Mouse (Mus musculus): ENCODE measurements at regions not wholly inside any gene's neighbourhood (a gene's known extent, or its start where the extent isn't known, plus 50 kb on each side); places are given as distances from the start of the nearest gene placed in this dataset.

DNA sequence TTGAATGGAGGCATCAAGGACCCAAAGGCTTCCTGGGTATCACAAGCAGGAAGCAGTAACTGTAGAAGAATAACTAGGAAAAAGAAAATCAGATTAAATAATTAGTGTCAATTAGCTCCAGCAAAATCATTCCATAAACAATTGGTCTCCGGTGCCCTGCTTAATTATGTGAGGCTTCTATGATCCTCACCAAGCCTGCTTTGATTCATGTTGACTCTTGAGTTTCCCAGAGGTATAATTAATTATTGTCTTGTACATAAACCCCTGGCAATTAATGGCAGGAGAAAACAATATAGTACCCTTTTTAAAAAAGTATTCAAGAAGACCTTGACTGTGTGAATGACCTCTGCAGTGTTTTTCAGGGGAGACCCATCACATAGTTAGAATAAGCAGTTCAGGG is 61.5 kb upstream of the Sp8 start:
- H3K4me3 ChIP-seq = no peak overlapping the region
- no peak for TF ChIP-seq CTCF (conservative IDR thresholded peaks at IDR 0.05)
- no peak for DNase-seq (ENCODE audit: low spot score in 2 of 2)
- no peak overlapping the region for H3K27ac ChIP-seq

- Histone ChIP-seq H3K27ac (no peak overlapping the region), H3K4me3 (no peak overlapping the region)
- no peak for TF ChIP-seq CTCF (conservative IDR thresholded peaks at IDR 0.05)
- DNase-seq (ENCODE audit: low spot score in 2 of 2) = no peak
Measured at GRCm38 (mm10) chr12:118781978-118782377, 64.2 kb upstream of the Sp8 start.

- Histone ChIP-seq H3K27ac (no peak overlapping the region), H3K4me3 (no peak overlapping the region)
- no peak for TF ChIP-seq CTCF (conservative IDR thresholded peaks at IDR 0.05)
- no peak for DNase-seq (ENCODE audit: low spot score in 2 of 2)
Measured at GRCm38 (mm10) chr12:118775463-118776064, 70.6 kb upstream of the Sp8 start.

GRCm38 (mm10) chr12:118772790-118773189 is 73.3 kb upstream of the Sp8 start:
- no peak overlapping the region for H3K4me3 ChIP-seq
- no peak for DNase-seq (ENCODE audit: low spot score in 2 of 2)
- no peak overlapping the region for H3K27ac ChIP-seq
- no peak for TF ChIP-seq CTCF (conservative IDR thresholded peaks at IDR 0.05)

GRCm38 (mm10) chr12:118766472-118766871 is 79.7 kb upstream of the Sp8 start:
- DNase-seq (ENCODE audit: low spot score in 2 of 2) = no peak

DNA sequence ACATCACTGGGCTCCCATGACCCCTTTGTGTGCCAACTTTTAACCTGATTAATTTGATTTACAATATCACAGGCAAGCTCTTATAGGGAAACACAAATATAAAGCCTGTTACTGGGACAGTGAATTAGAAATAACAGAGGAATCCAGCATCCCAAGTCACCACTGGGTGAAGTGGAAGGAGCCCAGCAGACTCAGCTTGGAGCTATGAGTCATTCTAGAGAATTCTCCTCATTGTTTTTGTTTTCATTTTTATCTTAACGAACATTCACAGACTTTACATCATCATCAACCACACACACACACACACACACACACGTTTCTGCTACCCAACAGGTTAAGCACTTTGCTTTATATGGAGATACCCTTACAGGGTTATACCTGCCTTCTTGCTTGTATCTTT is 92.1 kb upstream of the Sp8 start:
- no peak overlapping the region for H3K27ac ChIP-seq
- TF ChIP-seq CTCF (conservative IDR thresholded peaks at IDR 0.05) = no peak
- DNase-seq (ENCODE audit: low spot score in 2 of 2) = no peak
- no peak overlapping the region for H3K4me3 ChIP-seq

More at GRCm38 (mm10) chr12:118766472-118766871, 79.7 kb upstream of the Sp8 start:
- TF ChIP-seq CTCF (conservative IDR thresholded peaks at IDR 0.05) = no peak
- Histone ChIP-seq H3K4me3 (no peak overlapping the region), H3K27ac (no peak overlapping the region)

DNA sequence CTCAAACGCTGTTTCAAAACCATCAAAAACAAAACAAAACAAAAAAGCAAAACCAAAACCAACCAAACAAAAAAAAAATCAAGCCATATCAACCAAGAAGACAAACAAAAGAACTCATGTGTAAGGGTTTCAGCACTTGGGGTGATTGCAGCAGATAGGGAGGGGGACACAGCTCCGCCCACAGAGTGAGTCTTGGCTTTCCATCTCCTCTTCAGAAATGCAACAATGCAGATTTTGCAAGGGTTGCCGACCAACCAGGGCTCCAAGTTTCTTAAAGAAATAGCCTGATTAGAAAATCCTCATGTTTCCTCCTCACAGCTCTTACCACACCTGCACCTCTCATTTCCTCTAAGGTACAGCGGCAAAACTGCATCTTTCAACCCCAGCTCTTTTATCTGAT is 107.0 kb upstream of the Sp8 start:
- no peak for DNase-seq (ENCODE audit: low spot score in 2 of 2)
- Histone ChIP-seq H3K4me3 (no peak overlapping the region), H3K27ac (no peak overlapping the region)
- no peak for TF ChIP-seq CTCF (conservative IDR thresholded peaks at IDR 0.05)

DNA sequence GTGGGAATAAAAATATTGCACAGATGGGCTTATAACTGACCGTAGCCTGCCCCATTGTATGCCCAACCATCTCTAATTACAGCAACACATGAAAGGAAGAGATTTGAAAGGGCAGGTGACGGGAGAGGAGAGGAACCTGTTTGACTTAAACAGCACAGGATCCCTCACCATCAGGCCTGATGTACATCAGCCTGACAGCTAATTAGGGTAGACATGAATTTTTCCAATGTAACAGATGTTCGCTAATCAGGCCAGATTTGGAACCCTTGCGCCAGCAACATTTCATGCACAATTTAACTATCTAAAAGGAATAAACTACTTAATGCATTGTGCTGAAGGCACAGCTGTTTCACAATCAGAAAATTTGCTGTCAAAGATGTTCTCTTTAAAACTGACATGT is 120.2 kb upstream of the Sp8 start:
- Histone ChIP-seq H3K4me3 (no peak overlapping the region), H3K27ac (no peak overlapping the region)
- no peak for DNase-seq (ENCODE audit: low spot score in 2 of 2)
- no peak for TF ChIP-seq CTCF (conservative IDR thresholded peaks at IDR 0.05)

DNA sequence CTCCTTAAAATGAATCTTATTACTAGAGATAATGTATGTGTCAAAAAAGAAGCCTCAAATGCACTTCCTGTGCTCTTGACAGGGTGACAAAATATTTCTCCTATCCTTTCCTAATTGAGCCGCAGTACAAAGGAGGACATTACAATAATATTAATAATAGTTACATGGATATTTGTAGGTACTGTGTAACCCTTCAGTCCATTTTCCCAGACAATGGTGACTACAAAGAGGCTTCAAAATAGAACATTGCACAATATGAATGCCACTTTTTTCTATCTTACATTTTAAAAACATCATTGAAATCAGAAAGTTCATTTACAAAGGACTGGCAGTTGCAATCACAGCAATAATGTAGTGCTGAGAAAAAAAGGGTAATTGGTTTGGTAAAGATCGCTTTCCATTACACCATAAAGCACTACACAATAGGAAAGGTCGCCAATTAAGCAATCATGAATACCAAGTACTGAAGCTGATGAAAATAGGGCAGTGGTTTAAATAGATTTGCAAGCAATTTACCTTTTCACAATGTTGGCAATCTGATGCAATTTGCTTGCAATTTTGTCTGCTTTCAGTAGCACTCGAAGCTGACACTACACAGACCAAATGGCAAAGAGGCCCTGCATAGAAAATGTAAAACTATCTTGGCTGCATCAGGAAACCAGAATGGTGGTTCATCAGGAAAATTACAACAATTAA is 126.1 kb upstream of the Sp8 start:
- peak in 1 of 2 experiments; percentile 5 for DNase-seq (ENCODE audit: low spot score in 2 of 2)
- no peak overlapping the region for H3K4me3 ChIP-seq
- H3K27ac ChIP-seq = no peak overlapping the region
- no peak for TF ChIP-seq CTCF (conservative IDR thresholded peaks at IDR 0.05)

- DNase-seq (ENCODE audit: low spot score in 2 of 2) = no peak
- Histone ChIP-seq H3K27ac (no peak overlapping the region), H3K4me3 (no peak overlapping the region)
- no peak for TF ChIP-seq CTCF (conservative IDR thresholded peaks at IDR 0.05)
Measured at GRCm38 (mm10) chr12:118716824-118717223, 129.3 kb upstream of the Sp8 start.

- peak; percentile 13 to 42 for DNase-seq (ENCODE audit: low spot score in 2 of 2)
- H3K27ac ChIP-seq = peak overlapping the region; percentile 7; the same call in 1 of the 2 replicates
- TF ChIP-seq CTCF (conservative IDR thresholded peaks at IDR 0.05) = no peak
- H3K4me3 ChIP-seq = no peak overlapping the region
Measured at GRCm38 (mm10) chr12:118706626-118707025, 139.5 kb upstream of the Sp8 start.

DNA sequence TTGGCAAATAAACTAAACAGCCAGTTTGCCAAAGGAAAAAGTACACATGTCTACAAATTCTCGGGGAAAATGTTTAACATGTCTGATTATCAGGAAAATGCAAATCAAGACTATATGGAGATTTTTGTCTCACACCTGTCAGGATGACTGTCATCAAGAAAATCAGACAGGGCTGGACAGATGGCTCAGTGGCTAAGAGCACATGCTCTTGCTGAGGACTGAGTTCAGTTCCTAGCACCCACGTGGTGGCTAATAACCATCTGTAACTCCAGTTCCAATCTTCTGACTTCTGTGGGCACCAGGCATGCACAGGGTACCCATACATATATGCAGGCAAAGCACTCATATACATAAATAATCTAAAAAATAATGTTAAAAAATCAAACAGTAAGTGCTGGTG is 141.3 kb upstream of the Sp8 start:
- DNase-seq (ENCODE audit: low spot score in 2 of 2) = no peak
- H3K4me3 ChIP-seq = no peak overlapping the region
- no peak for TF ChIP-seq CTCF (conservative IDR thresholded peaks at IDR 0.05)
- no peak overlapping the region for H3K27ac ChIP-seq

- DNase-seq (ENCODE audit: low spot score in 2 of 2) = no peak
- TF ChIP-seq CTCF (conservative IDR thresholded peaks at IDR 0.05) = no peak
- no peak overlapping the region for H3K27ac ChIP-seq
- H3K4me3 ChIP-seq = no peak overlapping the region
Measured at GRCm38 (mm10) chr12:118703730-118704129, 142.4 kb upstream of the Sp8 start.

- Histone ChIP-seq H3K27ac (no peak overlapping the region), H3K4me3 (no peak overlapping the region)
- no peak for TF ChIP-seq CTCF (conservative IDR thresholded peaks at IDR 0.05)
- no peak for DNase-seq (ENCODE audit: low spot score in 2 of 2)
Measured at GRCm38 (mm10) chr12:118703068-118703662, 143.0 kb upstream of the Sp8 start.

Measured in layer of hippocampus, adult 2 months (tissue).